Mouse (Mus musculus) forebrain, embryonic 10.5 days (tissue): ENCODE data around the gene Rplp0. TPM values are rescaled to one million over a fixed set of nuclear protein-coding genes. Genes with fewer than 3 reads are reported as not detected.
A peak's percentile ranks its signal among the peaks of the same experiment; 100 is the strongest.

Source experiments
- DNase-seq: peaks from one replicate; pipeline ENCODE4 v3.0.0-alpha.2; 2017; ENCODE audit warnings: low spot score; ENCODE audit errors: extremely low spot score
- H3K27ac ChIP-seq: fragments of 300-500 bp; sonication (generic); 2 replicates; pipeline ENCODE4 v1.5.1; 2016; ENCODE audit warnings: mild to moderate bottlenecking
- H3K27me3 ChIP-seq: fragments of 300-500 bp; sonication (generic); 2 replicates; pipeline ENCODE4 v1.6.1; 2016; ENCODE audit warnings: mild to moderate bottlenecking; ENCODE audit not compliant: poor library complexity, severe bottlenecking
- H3K36me3 ChIP-seq: fragments of 300-500 bp; sonication (generic); replicated peaks from 2 replicates; pipeline ENCODE4 v1.6.1; 2016; ENCODE audit warnings: mild to moderate bottlenecking, moderate library complexity
- H3K4me1 ChIP-seq: fragments of 300-500 bp; sonication (generic); 2 replicates; pipeline ENCODE4 v1.6.1; 2016
- H3K4me3 ChIP-seq: fragments of 300-500 bp; sonication (generic); 2 replicates; pipeline ENCODE4 v1.5.1; 2016; ENCODE audit warnings: mild to moderate bottlenecking, moderate library complexity
- H3K9me3 ChIP-seq: fragments of 300-500 bp; sonication (generic); 2 replicates; pipeline ENCODE4 v1.6.1; 2016; ENCODE audit warnings: mild to moderate bottlenecking, moderate library complexity
- WGBS: fragments of 180-500 bp; shearing (Covaris S2); methylation state at CpG from one replicate; pipeline ENCODE4 v1.1.7; 2016; 5-methylcytosine and 5-hydroxymethylcytosine counted together
- polyA plus RNA-seq: library from polyadenylated mRNA; unstranded; fragments of >200 nt; fragmentation: Nextera tagmentation; extraction: Ambion mirVana; gene quantifications from 2 replicates; pipeline ENCODE4 v1.2.1, GENCODE M21; 2016

The Rplp0 gene
- polyA plus RNA-seq, 1 experiment from 2014 or later = 1,454 TPM

DNA sequence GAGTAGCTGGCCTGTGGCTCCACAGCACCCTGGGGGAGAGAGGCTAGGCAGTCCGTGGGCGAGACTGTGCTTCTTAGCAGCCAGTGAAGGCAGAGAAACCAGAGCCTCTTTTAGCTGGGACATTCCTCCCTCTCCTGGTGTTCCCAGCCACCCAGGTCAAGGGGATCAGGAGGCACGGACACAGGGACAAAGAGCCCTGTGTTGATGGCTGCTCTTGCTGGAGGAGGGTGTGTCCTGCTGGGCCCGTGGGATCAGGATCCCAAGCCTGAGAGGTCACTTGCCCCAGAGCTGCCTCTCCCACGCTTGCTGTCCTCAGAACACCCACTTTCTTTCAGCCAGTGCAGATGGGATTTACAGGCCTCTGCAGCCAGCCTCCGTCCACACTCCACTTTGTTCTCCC is 12.3 kb upstream of the Rplp0 start:
- H3K4me1 ChIP-seq = peaks cover 74% of the 10 kb centered on the region
- peaks cover 72% of the 10 kb centered on the region for H3K36me3 ChIP-seq
- WGBS = 20% methylated on average over 6 of the region's 6 CpGs
- H3K4me3 ChIP-seq = no peak overlapping the region
- no peaks in the 10 kb centered on the region for H3K27me3 ChIP-seq
- DNase-seq = no peak
- peak overlapping the region; percentile 77 for H3K27ac ChIP-seq
- no peaks in the 10 kb centered on the region for H3K9me3 ChIP-seq

DNA sequence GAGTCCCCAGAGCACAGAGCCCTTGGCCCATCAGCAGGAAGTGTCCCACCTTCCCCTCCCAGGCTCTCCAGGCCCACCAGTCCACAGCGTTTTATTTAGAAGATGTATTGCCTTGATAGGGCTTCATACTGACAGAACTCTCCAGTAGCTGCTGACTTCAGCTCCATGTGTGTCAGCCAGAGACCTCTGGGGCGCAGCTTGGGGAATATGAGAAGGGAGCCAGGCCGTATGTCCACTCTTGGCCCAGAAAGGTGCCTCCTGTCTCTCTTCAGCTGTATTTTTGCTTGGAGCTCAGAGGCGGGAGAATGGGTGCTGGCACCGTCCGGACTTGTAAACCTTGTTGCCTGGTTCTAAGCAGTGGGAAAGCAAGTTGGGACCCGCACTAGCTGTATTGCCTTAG is 11.8 kb upstream of the Rplp0 start:
- H3K4me1 ChIP-seq = peaks cover 70% of the 10 kb centered on the region
- WGBS = 84% methylated on average over 7 of the region's 7 CpGs
- no peak overlapping the region for H3K4me3 ChIP-seq
- H3K27ac ChIP-seq = peak overlapping the region; percentile 77
- no peaks in the 10 kb centered on the region for H3K27me3 ChIP-seq
- H3K36me3 ChIP-seq = peaks cover 77% of the 10 kb centered on the region
- H3K9me3 ChIP-seq = no peaks in the 10 kb centered on the region
- no peak for DNase-seq

DNA sequence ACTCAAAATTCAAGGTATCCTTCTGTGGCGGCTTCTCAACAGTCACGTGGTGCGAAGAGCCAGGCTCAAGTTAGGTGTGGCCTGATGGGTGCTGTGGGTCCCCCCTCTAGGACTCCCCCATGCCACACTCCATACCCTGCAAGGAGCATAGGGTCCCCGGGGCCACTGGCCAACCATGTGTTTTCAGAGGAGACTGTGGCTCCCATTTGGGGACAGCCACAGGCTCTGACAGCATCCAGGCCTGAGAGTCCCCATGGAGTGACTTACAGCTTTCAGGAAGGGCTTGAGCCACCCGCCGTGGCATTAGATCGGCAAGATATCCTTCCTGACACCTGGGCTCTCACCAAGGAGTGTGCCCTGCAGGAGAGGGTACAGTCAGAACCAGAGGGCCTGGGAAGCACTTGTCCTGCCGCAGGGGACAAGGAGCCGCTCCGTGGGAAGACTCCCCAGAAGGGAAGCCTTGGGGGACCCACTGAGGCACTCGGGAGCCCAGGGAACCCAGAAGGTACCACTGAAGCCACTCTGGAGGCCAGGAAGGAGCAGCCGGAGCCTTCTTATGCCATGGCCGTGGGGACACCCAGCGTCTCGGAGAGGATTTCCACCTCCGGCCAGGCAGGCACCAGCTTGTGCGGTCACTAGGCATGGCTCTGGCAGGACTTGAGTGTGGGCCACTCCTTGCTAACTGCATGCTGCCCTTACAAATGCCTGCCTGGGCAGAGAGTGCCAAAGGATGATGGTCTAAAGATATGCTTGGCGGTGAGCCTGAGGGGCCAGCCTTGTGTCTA is 10.6 kb upstream of the Rplp0 start:
- WGBS = 91% methylated on average over 18 of the region's 18 CpGs
- Histone ChIP-seq H3K36me3 (peaks cover 89% of the 10 kb centered on the region), H3K4me3 (no peak overlapping the region), H3K27ac (no peak overlapping the region), H3K27me3 (no peaks in the 10 kb centered on the region), H3K9me3 (no peaks in the 10 kb centered on the region), H3K4me1 (peaks cover 57% of the 10 kb centered on the region)
- DNase-seq = no peak

DNA sequence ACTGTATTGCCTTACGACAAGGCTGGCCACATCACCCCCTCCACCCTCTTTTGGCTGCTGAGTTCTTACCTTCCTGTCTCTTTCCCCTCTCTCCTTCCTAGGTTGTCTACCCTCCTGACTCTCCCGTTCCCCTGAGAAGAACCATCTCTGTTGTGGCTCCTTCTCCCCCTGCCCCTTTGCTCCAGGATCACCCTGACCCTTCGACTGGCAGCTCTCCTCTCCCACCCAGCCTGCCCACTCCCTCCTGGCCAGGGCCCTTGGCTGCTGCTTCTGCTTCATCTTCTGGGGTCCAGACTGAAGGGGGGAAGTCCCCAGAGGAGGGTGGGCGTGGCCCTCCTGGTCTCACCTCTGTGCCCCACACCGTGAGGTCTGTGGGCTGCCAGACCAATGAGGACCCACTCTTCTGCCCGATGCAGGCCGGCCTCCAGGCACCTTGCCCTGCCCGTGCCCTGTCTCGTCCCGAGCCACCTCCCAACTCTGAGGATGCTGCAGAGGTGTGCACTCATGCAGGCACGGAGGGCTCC is 8.7 kb upstream of the Rplp0 start:
- 0 out of 2 replicates have a peak overlapping the region, but pooled peaks have one; percentile 21 for H3K27ac ChIP-seq
- peaks cover 88% of the 10 kb centered on the region for H3K36me3 ChIP-seq
- peaks cover 39% of the 10 kb centered on the region for H3K4me1 ChIP-seq
- DNase-seq = no peak
- WGBS = 83% methylated on average over 11 of the region's 11 CpGs
- no peaks in the 10 kb centered on the region for H3K9me3 ChIP-seq
- no peak overlapping the region for H3K4me3 ChIP-seq
- H3K27me3 ChIP-seq = no peaks in the 10 kb centered on the region

DNA sequence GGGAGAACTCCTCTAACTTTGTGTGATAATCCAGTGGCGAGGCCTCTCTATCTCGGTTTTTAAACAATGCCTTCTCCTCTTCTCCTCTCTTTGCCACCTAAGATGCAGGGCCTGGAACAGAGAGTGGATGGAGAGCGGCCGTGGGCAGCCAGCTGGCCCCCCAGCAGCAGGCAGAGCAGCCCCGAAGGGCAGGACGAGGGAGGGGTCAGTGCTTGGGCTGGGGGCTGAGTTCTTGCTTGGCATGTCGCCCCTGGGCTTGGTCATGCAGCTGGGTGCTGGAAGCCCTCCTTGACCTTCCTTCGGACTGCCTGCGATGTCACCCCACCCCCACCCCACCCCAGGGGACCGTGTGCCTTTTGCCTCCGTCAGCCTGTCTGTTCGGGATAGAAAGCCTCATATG is 7.9 kb upstream of the Rplp0 start:
- Histone ChIP-seq H3K9me3 (no peaks in the 10 kb centered on the region), H3K27me3 (no peaks in the 10 kb centered on the region), H3K36me3 (peaks cover 79% of the 10 kb centered on the region), H3K4me3 (no peak overlapping the region), H3K27ac (0 out of 2 replicates have a peak overlapping the region, but pooled peaks have one; percentile 15), H3K4me1 (peaks cover 34% of the 10 kb centered on the region)
- no peak for DNase-seq
- WGBS = 80% methylated on average over 12 of the region's 12 CpGs

DNA sequence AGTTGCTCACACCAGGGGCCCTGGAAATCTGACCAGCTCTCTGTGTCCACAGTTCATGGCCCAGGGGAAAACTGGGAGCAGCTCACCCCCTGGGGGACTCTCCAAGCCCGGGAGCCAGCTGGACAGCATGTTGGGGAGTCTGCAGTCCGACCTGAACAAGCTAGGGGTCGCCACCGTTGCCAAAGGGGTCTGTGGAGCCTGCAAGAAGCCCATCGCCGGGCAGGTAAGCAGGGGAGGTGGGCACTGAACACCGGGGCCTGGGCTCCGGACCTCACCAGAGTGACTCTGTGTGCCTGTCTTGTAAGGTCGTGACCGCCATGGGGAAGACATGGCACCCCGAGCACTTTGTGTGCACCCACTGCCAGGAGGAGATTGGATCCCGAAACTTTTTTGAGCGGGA is 7.5 kb upstream of the Rplp0 start:
- Histone ChIP-seq H3K4me1 (peaks cover 30% of the 10 kb centered on the region), H3K9me3 (no peaks in the 10 kb centered on the region), H3K36me3 (peaks cover 76% of the 10 kb centered on the region), H3K27ac (no peak overlapping the region), H3K27me3 (no peaks in the 10 kb centered on the region), H3K4me3 (no peak overlapping the region)
- WGBS = 82% methylated on average over 13 of the region's 13 CpGs
- no peak for DNase-seq

DNA sequence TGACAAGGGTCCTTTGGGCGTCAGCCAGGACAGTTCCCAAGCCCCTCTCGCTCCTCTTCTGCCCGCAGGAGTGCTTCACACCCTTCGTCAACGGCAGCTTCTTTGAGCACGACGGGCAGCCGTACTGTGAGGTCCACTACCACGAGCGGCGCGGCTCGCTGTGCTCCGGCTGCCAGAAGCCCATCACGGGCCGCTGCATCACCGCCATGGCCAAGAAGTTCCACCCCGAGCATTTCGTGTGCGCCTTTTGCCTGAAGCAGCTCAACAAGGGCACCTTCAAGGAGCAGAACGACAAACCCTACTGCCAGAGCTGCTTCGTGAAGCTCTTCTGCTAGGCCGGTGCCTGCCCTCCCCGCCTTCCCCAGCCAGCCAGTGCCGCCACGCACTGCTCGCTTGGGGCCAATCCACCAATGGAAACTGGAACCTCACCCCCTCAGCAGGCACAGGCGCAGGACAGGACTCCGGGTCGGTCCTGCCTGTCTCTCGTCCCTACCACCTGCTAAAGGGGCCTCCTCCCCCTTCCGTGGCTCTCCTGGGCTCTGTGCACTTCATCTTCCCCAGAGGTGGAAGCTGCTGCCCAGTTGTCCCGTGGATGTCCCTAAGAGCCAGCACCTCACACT is 5.4 kb upstream of the Rplp0 start:
- Histone ChIP-seq H3K4me3 (no peak overlapping the region), H3K4me1 (peaks cover 20% of the 10 kb centered on the region), H3K9me3 (no peaks in the 10 kb centered on the region), H3K27me3 (no peaks in the 10 kb centered on the region), H3K36me3 (peaks cover 55% of the 10 kb centered on the region), H3K27ac (no peak overlapping the region)
- DNase-seq = no peak
- WGBS = 90% methylated on average over 33 of the region's 33 CpGs

DNA sequence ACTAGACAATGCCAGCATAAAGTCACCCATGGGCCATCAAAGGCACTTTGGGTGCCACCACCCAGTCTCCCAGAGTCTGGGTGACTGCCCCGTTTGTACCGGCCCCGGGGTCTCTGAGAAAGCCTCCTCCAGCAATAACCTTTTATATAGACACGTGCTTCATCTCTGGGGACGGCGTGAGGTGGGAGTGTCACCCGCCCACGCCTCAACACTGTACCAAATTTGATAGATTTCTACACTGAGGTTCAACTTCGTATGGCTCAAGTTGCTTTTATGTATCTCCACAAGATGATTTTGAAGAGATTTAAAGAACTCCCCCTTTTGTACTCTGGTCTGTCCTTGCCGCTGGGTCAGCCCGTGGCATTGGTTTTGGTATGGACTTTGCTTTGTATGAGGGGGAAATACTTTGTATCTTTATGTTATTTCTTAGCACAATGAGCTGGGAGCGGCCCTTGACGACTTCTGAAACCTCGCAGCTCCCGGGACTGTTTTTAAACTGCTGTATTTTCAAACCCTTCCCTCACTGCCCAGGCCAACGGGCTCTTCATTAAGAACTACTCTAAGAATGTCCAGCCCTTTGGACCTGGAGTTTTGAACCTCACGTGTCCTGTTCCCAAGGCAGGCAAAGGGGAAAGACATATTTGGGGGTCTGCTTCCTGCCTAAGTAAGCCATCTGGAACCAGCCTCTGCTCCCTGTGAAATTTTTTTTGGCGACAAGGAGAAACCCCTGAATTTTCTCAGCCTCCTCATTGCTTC is 4.6 kb upstream of the Rplp0 start:
- H3K27me3 ChIP-seq = no peaks in the 10 kb centered on the region
- H3K36me3 ChIP-seq = peaks cover 47% of the 10 kb centered on the region
- WGBS = 93% methylated on average over 18 of the region's 18 CpGs
- H3K4me1 ChIP-seq = peaks cover 20% of the 10 kb centered on the region
- no peak overlapping the region for H3K27ac ChIP-seq
- no peak for DNase-seq
- no peak overlapping the region for H3K4me3 ChIP-seq
- no peaks in the 10 kb centered on the region for H3K9me3 ChIP-seq

DNA sequence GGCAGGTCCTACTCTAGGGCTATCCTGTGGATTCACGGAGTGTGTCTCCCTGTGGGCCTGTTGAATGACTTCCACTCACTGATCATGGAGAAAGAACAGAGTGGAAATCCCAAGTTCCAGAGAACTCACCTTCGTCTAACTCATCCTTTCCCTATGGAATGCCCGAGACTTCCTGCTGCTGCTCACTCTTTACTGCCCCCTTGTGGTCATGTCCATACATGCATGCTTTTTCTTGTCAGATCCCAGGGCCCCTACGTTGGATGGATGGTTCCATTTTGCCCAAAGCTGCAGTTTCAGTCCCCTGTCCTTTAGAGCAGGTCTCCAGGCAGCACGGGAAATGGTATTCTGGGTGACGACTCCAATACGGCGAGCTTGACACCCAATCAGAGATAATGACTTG is 3.0 kb upstream of the Rplp0 start:
- Histone ChIP-seq H3K36me3 (peaks cover 47% of the 10 kb centered on the region), H3K27me3 (no peaks in the 10 kb centered on the region), H3K4me1 (peaks cover 22% of the 10 kb centered on the region), H3K27ac (peak overlapping the region; percentile 48; the same call in 1 of the 2 replicates), H3K4me3 (peak overlapping the region; percentile 11; the same call in 1 of the 2 replicates), H3K9me3 (no peaks in the 10 kb centered on the region)
- 12% methylated on average over 8 of the region's 8 CpGs for WGBS
- peak; percentile 82 for DNase-seq

DNA sequence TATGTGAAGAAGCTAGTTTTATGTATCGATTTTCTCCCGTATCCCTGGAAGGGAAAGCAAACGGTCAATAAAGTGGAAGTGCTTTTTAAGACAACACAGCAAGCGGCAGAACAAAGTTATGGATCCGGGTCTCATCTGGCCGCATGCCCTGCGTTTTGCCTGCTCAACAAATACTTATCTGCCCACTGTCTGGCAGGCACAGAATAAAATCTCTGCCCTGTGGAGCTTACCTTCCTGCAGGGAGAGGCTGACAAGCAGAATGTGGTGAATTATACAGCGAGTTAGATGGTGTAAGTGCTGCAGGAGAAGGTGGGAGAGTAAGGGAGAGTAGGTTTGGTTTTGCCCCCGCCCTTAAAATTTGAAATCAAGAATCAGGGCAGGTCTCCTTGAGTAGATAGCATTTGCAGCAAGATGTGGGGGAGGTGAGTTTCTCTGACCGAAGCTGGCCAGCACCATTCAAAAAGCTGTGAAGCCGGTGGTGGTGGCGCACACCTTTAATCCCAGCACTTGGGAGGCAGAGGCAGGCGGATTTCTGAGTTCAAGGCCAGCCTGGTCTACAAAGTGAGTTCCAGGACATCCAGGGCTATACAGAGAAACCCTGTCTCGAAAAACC is 979 bp upstream of the Rplp0 start:
- no peaks in the 10 kb centered on the region for H3K9me3 ChIP-seq
- H3K4me1 ChIP-seq = peaks cover 34% of the 10 kb centered on the region
- H3K36me3 ChIP-seq = peaks cover 48% of the 10 kb centered on the region
- H3K27ac ChIP-seq = no peak overlapping the region
- no peak overlapping the region for H3K4me3 ChIP-seq
- WGBS = 95% methylated on average over 14 of the region's 14 CpGs
- H3K27me3 ChIP-seq = no peaks in the 10 kb centered on the region
- DNase-seq = no peak

DNA sequence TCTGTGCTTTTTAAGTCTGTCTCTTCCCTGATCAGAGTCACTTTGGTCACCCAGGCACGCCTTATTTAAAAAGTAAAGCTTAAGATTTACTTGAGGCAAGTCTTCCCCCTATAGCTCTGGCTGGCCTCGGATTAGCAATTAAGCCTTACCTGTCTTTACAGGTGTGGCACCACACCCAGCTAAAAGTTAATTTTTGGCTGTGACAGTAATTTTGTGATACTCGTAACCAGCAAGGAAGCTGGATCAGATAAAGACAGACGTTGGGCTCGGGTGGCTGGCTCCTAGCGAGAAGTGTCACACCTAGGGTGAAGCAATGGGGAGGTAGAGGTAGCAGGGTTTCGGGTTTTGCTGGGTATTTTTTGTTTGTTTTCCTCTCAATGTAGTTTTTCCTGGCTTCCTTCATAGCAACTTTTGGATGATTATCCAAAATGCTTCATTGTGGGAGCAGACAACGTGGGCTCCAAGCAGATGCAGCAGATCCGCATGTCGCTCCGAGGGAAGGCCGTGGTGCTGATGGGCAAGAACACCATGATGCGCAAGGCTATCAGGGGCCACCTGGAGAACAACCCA is 1.2 kb downstream of the Rplp0 start:
- peak overlapping the region; percentile 96 for H3K27ac ChIP-seq
- DNase-seq = no peak
- no peaks in the 10 kb centered on the region for H3K9me3 ChIP-seq
- H3K4me1 ChIP-seq = peaks cover 52% of the 10 kb centered on the region
- 48% methylated on average over 13 of the region's 13 CpGs for WGBS
- peaks cover 42% of the 10 kb centered on the region for H3K36me3 ChIP-seq
- peak overlapping the region; percentile 79 for H3K4me3 ChIP-seq
- no peaks in the 10 kb centered on the region for H3K27me3 ChIP-seq
